Mouse (Mus musculus) c-Kit-negative CD71-positive TER-119-positive erythroid progenitor cells, embryonic 14.5 days (primary cell): ENCODE measurements around the gene Fam168b.

Source experiments
- DNase-seq: peaks from one replicate; pipeline ENCODE4 v3.0.0-alpha.2; 2013; ENCODE audit warnings: low read depth, low spot score

The Fam168b gene

GRCm38 (mm10) chr1:34812407-34813247 lies 30.2 kb downstream of the Fam168b start:
- no peak for DNase-seq

- no peak for DNase-seq
Observed at GRCm38 (mm10) chr1:34811581-34811980, 31.3 kb downstream of the Fam168b start.

GRCm38 (mm10) chr1:34811035-34811434 lies 31.8 kb downstream of the Fam168b start:
- DNase-seq = no peak

- DNase-seq = no peak
Observed at GRCm38 (mm10) chr1:34810293-34810692, 32.6 kb downstream of the Fam168b start.

GRCm38 (mm10) chr1:34808445-34808844 lies 34.4 kb downstream of the Fam168b start:
- no peak for DNase-seq

- no peak for DNase-seq
Observed at GRCm38 (mm10) chr1:34805931-34806520, 36.8 kb downstream of the Fam168b start.

GRCm38 (mm10) chr1:34804863-34805262 lies 38.0 kb downstream of the Fam168b start:
- no peak for DNase-seq

GRCm38 (mm10) chr1:34802290-34802642 lies 40.6 kb downstream of the Fam168b start:
- no peak for DNase-seq

- DNase-seq = no peak
Observed at GRCm38 (mm10) chr1:34801616-34802289, 41.1 kb downstream of the Fam168b start.

GRCm38 (mm10) chr1:34799140-34799539 lies 43.7 kb downstream of the Fam168b start:
- DNase-seq = no peak

GRCm38 (mm10) chr1:34793304-34794300 lies 49.3 kb downstream of the Fam168b start:
- DNase-seq = no peak

GRCm38 (mm10) chr1:34783538-34784161 lies 59.2 kb downstream of the Fam168b start:
- no peak for DNase-seq

GRCm38 (mm10) chr1:34775870-34776269 lies 67.0 kb downstream of the Fam168b start:
- no peak for DNase-seq

GRCm38 (mm10) chr1:34768875-34769274 lies 74.0 kb downstream of the Fam168b start:
- DNase-seq = no peak

- DNase-seq = no peak
Observed at GRCm38 (mm10) chr1:34767851-34768250, 75.0 kb downstream of the Fam168b start.

- DNase-seq = no peak
Observed at GRCm38 (mm10) chr1:34766899-34767298, 76.0 kb downstream of the Fam168b start.
